ENCODE assay signal across 16 mouse cellular contexts in the genomic region with DNA sequence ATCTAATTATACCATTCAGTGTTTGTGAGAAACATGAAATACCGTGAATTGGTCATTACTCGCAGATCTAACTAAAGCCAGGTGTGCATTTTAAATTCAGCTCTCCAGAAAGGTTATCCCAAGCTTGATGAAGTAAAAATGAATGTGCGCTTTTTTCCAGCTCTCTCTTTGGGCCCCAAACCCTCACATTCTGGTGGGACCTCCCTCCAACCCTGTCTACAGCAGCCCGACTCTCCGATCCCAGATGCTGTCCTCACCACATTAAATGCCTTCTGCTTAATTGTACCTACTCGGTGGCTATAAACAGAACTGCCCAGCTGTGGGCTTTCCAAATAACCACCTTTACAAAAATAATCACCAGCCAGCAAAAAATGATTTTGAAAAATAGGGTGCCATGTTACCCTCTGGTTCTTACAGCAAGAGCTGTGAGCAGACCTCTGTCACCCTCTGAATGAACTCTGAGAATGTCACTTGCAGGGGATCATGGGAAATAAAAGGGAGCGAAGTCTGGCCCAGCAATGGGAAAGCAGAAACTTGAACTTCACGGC.
"Had no signal": no experiment of that assay in that cellular context is flagged by ENCODE, and none has a peak within 500 bp of the region (broad histone marks: within the 10 kb centered on the region; RNA-seq: fewer than 3 reads in every experiment).

No protein-coding gene starts in this region.

- H3K9ac ChIP-seq: liver, embryonic 14.5 days; midbrain, embryonic 15.5 days; neural tube, embryonic 13.5 days had no signal

- H3K9me3 ChIP-seq: midbrain, embryonic 10.5 days; midbrain, embryonic 15.5 days; neural tube, embryonic 13.5 days had no signal

- H3K27me3 ChIP-seq: midbrain, embryonic 15.5 days; neural tube, embryonic 13.5 days had no signal

- H3K4me1 ChIP-seq: midbrain, embryonic 10.5 days; midbrain, embryonic 15.5 days; neural tube, embryonic 13.5 days had no signal

- DNase-seq: kidney, adult 9 months; kidney, postnatal 36 days; layer of hippocampus, adult 9-11 months; layer of hippocampus, postnatal 36 days; lung, adult 2 months; lung, postnatal 10 days; lung, postnatal 4 days; right cerebral cortex, postnatal 14 days; thymus, adult 18-20 months; thymus, postnatal 14 days had no signal

- H3K4me2 ChIP-seq: midbrain, embryonic 15.5 days; neural tube, embryonic 13.5 days had no signal

- H3K36me3 ChIP-seq: midbrain, embryonic 10.5 days; midbrain, embryonic 15.5 days; neural tube, embryonic 13.5 days had no signal

- H3K4me3 ChIP-seq: midbrain, embryonic 10.5 days; midbrain, embryonic 15.5 days; neural tube, embryonic 13.5 days had no signal

- ATAC-seq: intestine, postnatal 0 days; midbrain, embryonic 15.5 days had no signal

- H3K27ac ChIP-seq: kidney, postnatal 0 days; liver, embryonic 14.5 days; midbrain, embryonic 10.5 days; midbrain, embryonic 15.5 days; neural tube, embryonic 13.5 days had no signal
